Mouse (Mus musculus) midbrain, embryonic 14.5 days (tissue): ENCODE measurements around the gene Ugt3a2. TPM values are rescaled to one million over a fixed set of nuclear protein-coding genes. Genes with fewer than 3 reads are reported as not detected.

Source experiments
- ATAC-seq: fragments of 200-750 bp; cut with Nextera tagmentation; 2 replicates; pipeline ENCODE4 v1.8.0; 2017; ENCODE audit warnings: moderate number of reproducible peaks, moderate library complexity; ENCODE audit not compliant: low FRiP score, low TSS enrichment
- DNase-seq: peaks from one replicate; pipeline ENCODE4 v3.0.0-alpha.2; 2015
- H3K27ac ChIP-seq: fragments of 300-500 bp; sonication (generic); replicated peaks from 2 replicates; pipeline ENCODE4 v1.5.1; 2014; ENCODE audit warnings: mild to moderate bottlenecking, low read depth, low read length, moderate library complexity
- H3K27me3 ChIP-seq: fragments of 300-500 bp; sonication (generic); 2 replicates; pipeline ENCODE4 v1.6.1; 2014; ENCODE audit warnings: low read length, control low read depth, mixed read lengths; ENCODE audit not compliant: control insufficient read depth, insufficient read depth
- H3K36me3 ChIP-seq: fragments of 300-500 bp; sonication (generic); 2 replicates; pipeline ENCODE4 v1.6.1; 2014; ENCODE audit warnings: low read length, control low read depth; ENCODE audit not compliant: control insufficient read depth, insufficient read depth
- H3K4me1 ChIP-seq: fragments of 300-500 bp; sonication (generic); 2 replicates; pipeline ENCODE4 v1.6.1; 2014; ENCODE audit warnings: mild to moderate bottlenecking, antibody characterized with exemption, low read length, control low read depth; ENCODE audit not compliant: control insufficient read depth, insufficient read depth
- H3K4me2 ChIP-seq: fragments of 300-500 bp; sonication (generic); 2 replicates; pipeline ENCODE4 v1.6.1; 2014; ENCODE audit warnings: mild to moderate bottlenecking, low read length, moderate library complexity
- H3K4me3 ChIP-seq: fragments of 300-500 bp; sonication (generic); replicated peaks from 2 replicates; pipeline ENCODE4 v1.5.1; 2014; ENCODE audit warnings: low read depth, low read length
- H3K9ac ChIP-seq: fragments of 300-500 bp; sonication (generic); replicated peaks from 2 replicates; pipeline ENCODE4 v1.6.1; 2014; ENCODE audit warnings: mild to moderate bottlenecking, low read length, moderate library complexity
- H3K9me3 ChIP-seq: fragments of 300-500 bp; sonication (generic); 2 replicates; pipeline ENCODE4 v1.6.1; 2016; ENCODE audit warnings: low read length, control low read depth, mixed read lengths; ENCODE audit not compliant: control insufficient read depth
- WGBS: fragments of 180-500 bp; shearing (Covaris S2); extraction: QIAGEN DNeasy Blood & Tissue Kit; methylation state at CpG from one replicate; pipeline ENCODE4 v1.1.7; 2014; 5-methylcytosine and 5-hydroxymethylcytosine counted together
- polyA plus RNA-seq: library from polyadenylated mRNA; unstranded; fragments of >200 nt; fragmentation: Nextera tagmentation; extraction: Ambion mirVana; gene quantifications from 2 replicates; pipeline ENCODE4 v1.2.1, GENCODE M21; 2014

The Ugt3a2 gene
- polyA plus RNA-seq, 1 experiment from 2014 or later, result not detected

DNA sequence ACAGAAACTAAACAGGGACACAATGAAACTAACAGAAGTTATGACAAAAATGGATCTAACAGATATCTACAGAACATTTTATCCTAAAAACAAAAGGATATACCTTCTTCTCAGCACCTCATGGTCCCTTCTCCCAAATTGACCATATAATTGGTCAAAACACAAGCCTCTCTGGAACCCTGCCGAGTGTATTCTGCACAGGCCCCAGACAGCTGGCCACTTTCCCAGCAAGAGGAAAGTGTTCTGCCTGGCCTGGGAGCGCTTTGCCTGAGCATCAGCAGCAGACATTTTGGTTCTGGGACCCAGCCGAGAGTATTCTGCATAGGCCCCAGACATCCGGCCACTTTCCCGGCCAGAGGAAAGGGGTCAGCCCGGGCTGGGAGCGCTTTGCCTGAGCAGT lies 40.9 kb downstream of the Ugt3a2 start:
- Histone ChIP-seq H3K27ac (no peak overlapping the region), H3K36me3 (no peaks in the 10 kb centered on the region), H3K4me1 (no peaks in the 10 kb centered on the region), H3K4me3 (no peak overlapping the region), H3K27me3 (no peaks in the 10 kb centered on the region), H3K9ac (no peak overlapping the region), H3K9me3 (no peaks in the 10 kb centered on the region), H3K4me2 (no peak overlapping the region)
- 94% methylated on average over 7 of the region's 7 CpGs for WGBS
- DNase-seq (no peak), ATAC-seq (no peak)

DNA sequence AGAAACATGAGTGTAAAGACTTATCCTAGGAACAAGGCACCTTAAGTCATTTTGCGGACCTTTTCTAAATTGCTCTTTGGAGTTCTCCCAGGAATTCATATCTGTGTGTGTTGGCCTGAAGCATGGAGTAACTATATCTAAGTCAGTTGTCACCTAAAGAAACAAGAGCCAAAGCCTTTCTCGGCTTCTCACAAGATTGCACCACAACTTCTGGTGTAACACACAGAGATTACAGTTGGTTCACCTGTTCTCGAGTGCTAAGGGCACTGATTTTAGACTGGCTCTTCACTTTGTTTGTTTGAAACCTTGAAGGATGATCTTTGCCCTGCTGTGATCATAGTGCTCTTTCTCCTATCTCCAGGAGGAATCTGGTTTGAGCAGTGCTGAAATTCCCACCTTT lies 74.1 kb downstream of the Ugt3a2 start:
- no peaks in the 10 kb centered on the region for H3K9me3 ChIP-seq
- DNase-seq (no peak), ATAC-seq (no peak)
- no peak overlapping the region for H3K4me3 ChIP-seq
- no peaks in the 10 kb centered on the region for H3K4me1 ChIP-seq
- H3K9ac ChIP-seq, result no peak overlapping the region
- H3K27me3 ChIP-seq, result no peaks in the 10 kb centered on the region
- no peak overlapping the region for H3K4me2 ChIP-seq
- H3K36me3 ChIP-seq, result no peaks in the 10 kb centered on the region
- 92% methylated on average over 3 of the region's 3 CpGs for WGBS
- H3K27ac ChIP-seq, result no peak overlapping the region

Other genes starting within 250 kb of the Ugt3a2 start
- 9.0 and 15.2 TPM in 2 replicates for gene Lmbrd2, start 195.0 kb upstream of the Ugt3a2 start, polyA plus RNA-seq
- gene Skp2, start 180.1 kb upstream of the Ugt3a2 start, polyA plus RNA-seq, result 17.7 and 26.8 TPM in 2 replicates
- gene Ugt3a1, start 58.7 kb upstream of the Ugt3a2 start, polyA plus RNA-seq, result not detected in 2 replicates
- gene Capsl, start 100.5 kb downstream of the Ugt3a2 start, polyA plus RNA-seq, result 2.4 and 3.5 TPM in 2 replicates
- not detected in 2 replicates for gene Il7r, start 194.6 kb downstream of the Ugt3a2 start, polyA plus RNA-seq